Mouse (Mus musculus) hindbrain, embryonic 16.5 days (tissue): Measurements from ENCODE around the gene Slco1a5. TPM values are rescaled to one million over a fixed set of nuclear protein-coding genes. Genes with fewer than 3 reads are reported as not detected.
"Not testable (repeated sequence)": the region's sequence is repeated elsewhere in the genome, so short reads cannot be mapped to it uniquely, and the experiment has no call there.

ENCODE experiments used
- ATAC-seq: fragments of 200-750 bp; cut with Nextera tagmentation; 2 replicates; pipeline ENCODE4 v1.8.0; 2017; ENCODE audit warnings: moderate TSS enrichment, moderate library complexity
- H3K27ac ChIP-seq: fragments of 300-500 bp; sonication (generic); 2 replicates; pipeline ENCODE4 v1.5.1; 2014; ENCODE audit warnings: low read depth, mild to moderate bottlenecking, control low read depth, low read length, moderate library complexity
- H3K27me3 ChIP-seq: fragments of 300-500 bp; sonication (generic); replicated peaks from 2 replicates; pipeline ENCODE4 v1.6.1; 2014; ENCODE audit warnings: low read length; ENCODE audit not compliant: control insufficient read depth, insufficient read depth
- H3K36me3 ChIP-seq: fragments of 300-500 bp; sonication (generic); 2 replicates; pipeline ENCODE4 v1.6.1; 2014; ENCODE audit warnings: mild to moderate bottlenecking, low read length, moderate library complexity, mixed read lengths; ENCODE audit not compliant: control insufficient read depth, insufficient read depth
- H3K4me1 ChIP-seq: fragments of 300-500 bp; sonication (generic); 2 replicates; pipeline ENCODE4 v1.6.1; 2014; ENCODE audit warnings: low read depth, low read length; ENCODE audit not compliant: control insufficient read depth, insufficient read depth
- H3K4me2 ChIP-seq: fragments of 300-500 bp; sonication (generic); 2 replicates; pipeline ENCODE4 v1.6.1; 2014; ENCODE audit warnings: mild to moderate bottlenecking, low read length, control low read depth, moderate library complexity
- H3K4me3 ChIP-seq: fragments of 300-500 bp; sonication (generic); 2 replicates; pipeline ENCODE4 v1.5.1; 2014; ENCODE audit warnings: mild to moderate bottlenecking, low read length, control low read depth, moderate library complexity
- H3K9ac ChIP-seq: fragments of 300-500 bp; sonication (generic); 2 replicates; pipeline ENCODE4 v1.6.1; 2014; ENCODE audit warnings: low read depth, mild to moderate bottlenecking, control low read depth, low read length, moderate library complexity
- H3K9me3 ChIP-seq: fragments of 300-500 bp; sonication (generic); 2 replicates; pipeline ENCODE4 v1.6.1; 2014; ENCODE audit warnings: mild to moderate bottlenecking, low read length, moderate library complexity; ENCODE audit not compliant: control insufficient read depth
- WGBS: fragments of 180-500 bp; shearing (Covaris S2); extraction: QIAGEN DNeasy Blood & Tissue Kit; methylation state at CpG from one replicate; pipeline ENCODE4 v1.1.7; 2014; 5-methylcytosine and 5-hydroxymethylcytosine counted together
- polyA plus RNA-seq: library from polyadenylated mRNA; unstranded; fragments of >200 nt; fragmentation: Nextera tagmentation; extraction: Ambion mirVana; gene quantifications from 2 replicates; pipeline ENCODE4 v1.2.1, GENCODE M21; 2015

Gene Slco1a5
- polyA plus RNA-seq = 0.41 and 0.57 TPM in 2 replicates

- no peak for ATAC-seq
- Histone ChIP-seq H3K4me3 (no peak within 1 kb of the TSS), H3K27ac (no peak within 1 kb of the TSS), H3K4me2 (no peak within 1 kb of the TSS), H3K9me3 (no peaks in the 10 kb centered on the region), H3K36me3 (no peaks in the 10 kb centered on the region), H3K27me3 (no peaks in the 10 kb centered on the region), H3K4me1 (no peaks in the 10 kb centered on the region), H3K9ac (no peak within 1 kb of the TSS)
- 17% methylated on average over 4 of the region's 4 CpGs for WGBS
Measured at GRCm38 (mm10) chr6:142322881-142323280, at the start of gene Slco1a5. TSS of gene Slco1a5 (minus strand) at chr6:142322981.

- Histone ChIP-seq H3K4me3 (no peak overlapping the region), H3K27ac (no peak overlapping the region), H3K36me3 (peaks cover 7% of the 10 kb centered on the region), H3K9ac (no peak overlapping the region), H3K4me1 (no peaks in the 10 kb centered on the region), H3K4me2 (no peak overlapping the region), H3K9me3 (no peaks in the 10 kb centered on the region), H3K27me3 (no peaks in the 10 kb centered on the region)
- ATAC-seq = no peak
- WGBS = 90% methylated on average over 3 of the region's 3 CpGs
Measured at GRCm38 (mm10) chr6:142369568-142369967, 46.8 kb upstream of the Slco1a5 start.

GRCm38 (mm10) chr6:142367565-142367964, 44.8 kb upstream of the Slco1a5 start:
- WGBS = 93% methylated on average over 3 of the region's 3 CpGs

DNA sequence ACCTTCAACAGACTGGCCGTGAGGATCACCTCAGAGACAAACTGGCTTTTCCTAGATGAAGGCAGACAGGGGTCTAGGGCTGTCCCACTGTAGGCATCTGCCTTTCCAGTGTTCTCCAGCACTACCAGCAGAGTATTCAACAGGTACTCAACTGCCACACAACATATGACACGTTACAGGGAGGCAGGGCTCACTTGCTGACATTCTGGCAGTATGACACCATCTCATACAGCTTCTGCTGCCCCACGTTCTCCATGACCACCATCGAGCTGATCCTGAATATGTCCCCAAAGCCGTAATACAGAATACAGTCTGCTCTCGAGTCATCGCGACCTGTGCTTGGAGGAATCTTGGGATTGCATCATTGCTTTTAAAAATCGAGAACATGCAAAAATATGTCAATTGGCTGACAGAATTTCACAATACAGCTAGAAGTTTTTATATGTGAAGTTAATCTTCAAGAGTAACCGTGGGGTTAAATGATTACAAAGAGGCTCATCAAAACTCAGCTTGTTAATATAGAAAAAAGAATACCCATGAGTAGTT, 43.8 kb upstream of the Slco1a5 start:
- Histone ChIP-seq H3K4me1 (no peaks in the 10 kb centered on the region), H3K4me2 (no peak overlapping the region), H3K27me3 (no peaks in the 10 kb centered on the region), H3K36me3 (peaks cover 12% of the 10 kb centered on the region), H3K9me3 (no peaks in the 10 kb centered on the region), H3K9ac (no peak overlapping the region), H3K27ac (no peak overlapping the region), H3K4me3 (no peak overlapping the region)
- no peak for ATAC-seq
- 89% methylated on average over 10 of the region's 10 CpGs for WGBS

More at GRCm38 (mm10) chr6:142367565-142367964, 44.8 kb upstream of the Slco1a5 start:
- no peak overlapping the region for H3K27ac ChIP-seq
- H3K4me1 ChIP-seq = no peaks in the 10 kb centered on the region
- peaks cover 12% of the 10 kb centered on the region for H3K36me3 ChIP-seq
- no peak overlapping the region for H3K4me3 ChIP-seq
- ATAC-seq = no peak
- H3K4me2 ChIP-seq = no peak overlapping the region
- H3K27me3 ChIP-seq = no peaks in the 10 kb centered on the region
- no peaks in the 10 kb centered on the region for H3K9me3 ChIP-seq
- H3K9ac ChIP-seq = no peak overlapping the region

- H3K36me3 ChIP-seq = peaks cover 15% of the 10 kb centered on the region
- ATAC-seq = no peak
- 91% methylated on average over 8 of the region's 8 CpGs for whole genome bisulfite sequencing
Measured at GRCm38 (mm10) chr6:142365742-142366472, 43.1 kb upstream of the Slco1a5 start.

DNA sequence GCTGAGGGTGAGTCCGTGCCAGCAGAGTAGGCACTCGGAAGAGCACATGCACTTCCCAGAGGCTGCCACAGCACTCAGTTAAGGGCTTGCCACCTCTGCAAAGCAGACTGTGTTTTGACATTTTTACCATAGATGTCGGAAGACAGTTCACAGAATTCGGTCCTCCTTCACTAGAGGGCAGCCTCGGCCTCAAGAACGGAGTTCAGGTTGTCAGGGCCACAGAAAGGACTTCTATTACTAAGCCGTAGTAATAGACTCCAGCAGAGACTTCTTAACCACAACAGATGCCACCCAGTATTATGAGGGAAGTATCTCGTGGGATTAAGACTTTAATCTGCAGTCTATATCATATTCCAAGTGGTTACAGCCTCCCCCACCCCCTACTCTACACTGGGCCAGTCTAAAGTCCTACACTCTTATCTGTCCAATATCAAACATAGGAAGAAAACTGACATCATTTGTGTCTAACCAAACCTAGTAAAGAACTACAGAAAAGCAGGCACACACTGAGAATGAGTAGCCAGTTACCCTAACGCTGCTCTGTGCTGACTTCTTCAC, 40.3 kb upstream of the Slco1a5 start:
- WGBS = 65% methylated on average over 9 of the region's 9 CpGs
- H3K27ac ChIP-seq = no peak overlapping the region
- peak; percentile 58 for ATAC-seq
- H3K4me3 ChIP-seq = no peak overlapping the region
- H3K9ac ChIP-seq = no peak overlapping the region
- H3K4me1 ChIP-seq = no peaks in the 10 kb centered on the region
- no peaks in the 10 kb centered on the region for H3K27me3 ChIP-seq
- H3K4me2 ChIP-seq = no peak overlapping the region
- no peaks in the 10 kb centered on the region for H3K9me3 ChIP-seq
- H3K36me3 ChIP-seq = peaks cover 22% of the 10 kb centered on the region

More at GRCm38 (mm10) chr6:142365742-142366472, 43.1 kb upstream of the Slco1a5 start:
- Histone ChIP-seq H3K9ac (no peak overlapping the region), H3K4me1 (no peaks in the 10 kb centered on the region), H3K27ac (no peak overlapping the region), H3K4me2 (no peak overlapping the region), H3K4me3 (no peak overlapping the region), H3K27me3 (no peaks in the 10 kb centered on the region), H3K9me3 (no peaks in the 10 kb centered on the region)

- 95% methylated on average over 6 of the region's 6 CpGs for WGBS
- no peak for ATAC-seq
- no peaks in the 10 kb centered on the region for H3K4me1 ChIP-seq
- H3K9ac ChIP-seq = no peak overlapping the region
- no peak overlapping the region for H3K4me3 ChIP-seq
- H3K36me3 ChIP-seq = peaks cover 25% of the 10 kb centered on the region
- H3K27me3 ChIP-seq = no peaks in the 10 kb centered on the region
- no peak overlapping the region for H3K27ac ChIP-seq
- no peaks in the 10 kb centered on the region for H3K9me3 ChIP-seq
- no peak overlapping the region for H3K4me2 ChIP-seq
Measured at GRCm38 (mm10) chr6:142362036-142362435, 39.3 kb upstream of the Slco1a5 start.

DNA sequence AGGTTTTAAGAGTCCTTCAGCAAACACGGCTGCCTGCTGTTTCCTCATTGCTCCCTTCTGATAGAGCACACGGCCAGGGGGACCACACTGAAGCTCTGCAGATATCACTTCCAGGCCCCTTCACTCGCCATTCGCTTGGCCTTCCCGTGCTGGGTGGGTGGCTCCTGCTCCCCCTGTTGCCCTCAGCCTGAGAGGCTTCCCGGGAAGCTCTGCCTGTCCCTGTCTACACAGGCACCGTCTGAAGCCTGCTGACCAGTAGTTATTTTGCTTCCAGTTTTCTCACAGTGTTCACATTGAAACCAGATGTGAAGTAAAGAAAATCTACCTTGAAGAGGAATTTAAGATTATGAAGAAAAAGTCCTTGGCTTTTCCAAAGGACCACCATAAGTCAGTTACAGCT, 34.3 kb upstream of the Slco1a5 start:
- Histone ChIP-seq H3K4me2 (no peak overlapping the region), H3K9me3 (no peaks in the 10 kb centered on the region), H3K4me1 (no peaks in the 10 kb centered on the region), H3K9ac (no peak overlapping the region), H3K27ac (no peak overlapping the region), H3K27me3 (no peaks in the 10 kb centered on the region), H3K36me3 (peaks cover 30% of the 10 kb centered on the region), H3K4me3 (no peak overlapping the region)
- 85% methylated on average over 7 of the region's 7 CpGs for WGBS
- ATAC-seq = no peak

DNA sequence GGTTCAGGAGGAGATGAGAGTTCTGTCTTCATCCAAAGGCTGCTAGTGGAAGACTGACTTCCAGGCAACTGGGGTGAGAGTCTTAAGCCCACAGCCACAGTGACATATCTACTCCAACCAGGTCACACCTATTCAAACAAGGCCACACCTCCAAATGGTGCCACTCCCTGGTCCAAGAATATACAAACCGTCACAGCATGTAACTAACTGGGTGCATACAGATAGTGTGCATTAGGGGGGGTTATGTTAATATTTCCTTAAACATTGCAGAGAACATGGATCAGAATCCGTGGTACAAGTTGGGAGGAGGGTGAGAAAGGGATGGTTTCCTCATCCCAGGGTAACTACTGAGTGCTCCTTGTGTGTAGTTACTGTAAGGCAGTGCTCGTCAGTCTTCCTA, 29.3 kb upstream of the Slco1a5 start:
- H3K4me2 ChIP-seq, H3K4me1 ChIP-seq, H3K27ac ChIP-seq, H3K4me3 ChIP-seq, H3K9ac ChIP-seq, H3K9me3 ChIP-seq, H3K27me3 ChIP-seq, ATAC-seq: not testable (repeated sequence)
- H3K36me3 ChIP-seq = peaks cover 36% of the 10 kb centered on the region
- WGBS = 93% methylated on average over 3 of the region's 3 CpGs
